Mouse (Mus musculus) small intestine, adult 2 months (tissue): ENCODE data around the gene B4galt4.

Experiments used
- CTCF ChIP-seq: fragments of 200-500 bp; IDR thresholded peaks from 2 replicates; pipeline ENCODE4 v1.5.1; 2012; ENCODE audit warnings: low read depth, mild to moderate bottlenecking, control low read depth, inconsistent platforms, low read length, moderate library complexity, mixed read lengths; ENCODE audit not compliant: insufficient replicate concordance, insufficient read length; ENCODE audit errors: extremely low read depth
- POLR2A ChIP-seq: fragments of 200-500 bp; IDR thresholded peaks from 2 replicates; pipeline ENCODE4 v1.6.1; 2012; ENCODE audit warnings: low read depth, mild to moderate bottlenecking, control low read depth, inconsistent platforms, low read length, moderate library complexity

GRCm38 (mm10) chr16:38763508-38763907 is 21.4 kb downstream of the B4galt4 start:
- no peak for TF ChIP-seq POLR2A
- no peak for TF ChIP-seq CTCF
